Mouse (Mus musculus): Measurements from ENCODE around the gene Ppm1l. TPM values are rescaled to one million over a fixed set of nuclear protein-coding genes. Genes with fewer than 3 reads are reported as not detected.

The Ppm1l gene
- total and polyA plus RNA-seq, 3 experiments: not detected

DNA sequence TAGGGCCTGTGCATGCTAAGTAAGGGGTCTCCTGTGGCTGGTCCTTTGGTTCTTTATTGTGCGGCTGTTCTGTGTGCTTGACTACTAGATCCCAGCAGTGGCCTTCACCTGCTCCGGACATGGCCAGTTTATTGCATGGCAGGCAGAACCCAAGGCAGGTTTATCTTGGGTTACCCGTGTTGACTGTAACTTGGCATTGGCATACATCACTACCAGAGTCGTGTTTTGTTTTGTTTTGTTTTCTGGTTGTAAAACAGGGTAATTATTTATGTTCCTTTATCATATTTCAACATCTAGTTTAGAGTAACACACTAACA lies 32.2 kb downstream of the Ppm1l start:
- no peaks in the 10 kb centered on the region for H3K79me2 ChIP-seq (ENCODE audit: control insufficient read depth, insufficient read depth, low read length, poor library complexity)
- H3K4me3 ChIP-seq (ENCODE audit: control insufficient read depth in 1 of 2, insufficient read depth in 1 of 2, low read depth in 2 of 2, low read length in 2 of 2): no peak overlapping the region
- H3K27me3 ChIP-seq (ENCODE audit: control insufficient read depth in 1 of 2, insufficient read depth in 2 of 2, low read length in 2 of 2): no peaks in the 10 kb centered on the region
- no peak overlapping the region for H3K27ac ChIP-seq (ENCODE audit: control insufficient read depth, low read depth, low read length)
- H3K9ac ChIP-seq (ENCODE audit: control insufficient read depth, low read depth, low read length, poor library complexity, severe bottlenecking): no peak overlapping the region
- H3K4me1 ChIP-seq (ENCODE audit: control insufficient read depth in 1 of 2, insufficient read depth in 2 of 2, low read length in 2 of 2): no peaks in the 10 kb centered on the region
- no peaks in the 10 kb centered on the region for H3K9me3 ChIP-seq (replicated peaks; ENCODE audit: insufficient read depth, low read length)
- TF ChIP-seq MYB (IDR thresholded peaks at IDR 0.05; ENCODE audit: low read depth, low read length) (no peak), MAFK (IDR thresholded peaks at IDR 0.05; ENCODE audit: borderline replicate concordance, low read depth, low read length) (no peak), ZMIZ1 (IDR thresholded peaks at IDR 0.05; ENCODE audit: low read depth, low read length) (no peak), SMC3 (IDR thresholded peaks at IDR 0.05; ENCODE audit: low read depth, low read length) (no peak), SIN3A (IDR thresholded peaks at IDR 0.05; ENCODE audit: low read length) (no peak), MAZ (IDR thresholded peaks at IDR 0.05; ENCODE audit: low read depth, low read length) (no peak), MEF2A (IDR thresholded peaks at IDR 0.05; ENCODE audit: extremely low read depth, insufficient replicate concordance, low read depth, low read length, poor library complexity, severe bottlenecking) (no peak), EP300 (IDR thresholded peaks at IDR 0.05; ENCODE audit: low read depth in 1 of 2, low read length in 2 of 2) (no peak), ZKSCAN1 (IDR thresholded peaks at IDR 0.05; ENCODE audit: low read depth, low read length) (no peak)
- no peak for DNase-seq (ENCODE audit: low read depth, low spot score)
- no peaks in the 10 kb centered on the region for H3K36me3 ChIP-seq (ENCODE audit: control insufficient read depth in 1 of 2, insufficient read depth in 2 of 2, low read length in 2 of 2)

DNA sequence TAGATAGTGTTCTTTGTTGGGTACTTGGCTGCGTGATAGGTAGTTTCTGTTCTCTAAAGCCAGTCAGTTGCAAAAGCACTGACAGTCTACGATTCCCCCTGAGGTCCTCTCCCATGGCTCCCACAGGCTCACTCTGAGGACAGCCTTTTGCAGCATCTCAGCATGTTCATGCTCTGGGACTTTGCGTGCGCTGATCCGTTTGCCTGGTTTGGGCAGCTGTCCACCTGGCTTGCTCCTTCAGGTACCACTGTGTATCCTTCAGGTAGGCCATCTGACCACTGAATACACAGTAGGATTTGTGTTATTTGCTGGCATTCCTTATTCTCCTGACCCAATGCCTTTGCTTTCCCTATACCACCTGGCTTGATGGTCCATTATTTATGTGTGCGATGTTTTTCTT lies 33.3 kb downstream of the Ppm1l start:
- H3K79me2 ChIP-seq (ENCODE audit: control insufficient read depth, insufficient read depth, low read length, poor library complexity): no peaks in the 10 kb centered on the region
- DNase-seq (ENCODE audit: low read depth, low spot score): no peak
- H3K27ac ChIP-seq (ENCODE audit: control insufficient read depth, low read depth, low read length): no peak overlapping the region
- TF ChIP-seq ELF1 (IDR thresholded peaks at IDR 0.05; ENCODE audit: low read depth, low read length) (no peak), TAL1 (IDR thresholded peaks at IDR 0.05; ENCODE audit: low read length) (no peak), JUND (IDR thresholded peaks at IDR 0.05; ENCODE audit: low read depth, low read length) (no peak), BHLHE40 (IDR thresholded peaks at IDR 0.05; ENCODE audit: borderline replicate concordance, low read depth, low read length) (no peak), POLR2AphosphoS5 (IDR thresholded peaks at IDR 0.05; ENCODE audit: borderline replicate concordance, low read depth, low read length) (no peak), NELFE (IDR thresholded peaks at IDR 0.05; ENCODE audit: low read depth, low read length) (no peak), USF2 (IDR thresholded peaks at IDR 0.05; ENCODE audit: borderline replicate concordance in 1 of 2, insufficient read depth in 1 of 2, low read depth in 1 of 2, low read length in 2 of 2) (no peak), POLR2AphosphoS2 (IDR thresholded peaks at IDR 0.05; ENCODE audit: low read length) (no peak), CHD1 (IDR thresholded peaks at IDR 0.05; ENCODE audit: low read depth, low read length) (no peak), ZNF384 (IDR thresholded peaks at IDR 0.05; ENCODE audit: low read depth, low read length) (no peak), TCF12 (IDR thresholded peaks at IDR 0.05; ENCODE audit: low read depth, low read length) (no peak), EP300 (IDR thresholded peaks at IDR 0.05; ENCODE audit: low read depth in 1 of 2, low read length in 2 of 2) (no peak), UBTF (IDR thresholded peaks at IDR 0.05; ENCODE audit: borderline replicate concordance, insufficient read depth, low read depth, low read length) (no peak), CHD2 (IDR thresholded peaks at IDR 0.05; ENCODE audit: low read length) (no peak), MAZ (IDR thresholded peaks at IDR 0.05; ENCODE audit: low read depth, low read length) (no peak)
- H3K9me3 ChIP-seq (replicated peaks; ENCODE audit: insufficient read depth, low read length): no peaks in the 10 kb centered on the region
- no peaks in the 10 kb centered on the region for H3K27me3 ChIP-seq (ENCODE audit: control insufficient read depth in 1 of 2, insufficient read depth in 2 of 2, low read length in 2 of 2)
- H3K4me3 ChIP-seq (ENCODE audit: control insufficient read depth in 1 of 2, insufficient read depth in 1 of 2, low read depth in 2 of 2, low read length in 2 of 2): no peak overlapping the region
- no peaks in the 10 kb centered on the region for H3K36me3 ChIP-seq (ENCODE audit: control insufficient read depth in 1 of 2, insufficient read depth in 2 of 2, low read length in 2 of 2)
- no peak overlapping the region for H3K9ac ChIP-seq (ENCODE audit: control insufficient read depth, low read depth, low read length, poor library complexity, severe bottlenecking)
- no peaks in the 10 kb centered on the region for H3K4me1 ChIP-seq (ENCODE audit: control insufficient read depth in 1 of 2, insufficient read depth in 2 of 2, low read length in 2 of 2)
